Mouse (Mus musculus): ENCODE results near the gene Myo1b.

Gene Myo1b

GRCm38 (mm10) chr1:51894721-51895120, 21.1 kb downstream of the Myo1b start:
- no peak for DNase-seq

- DNase-seq: peak; percentile 96
Observed at GRCm38 (mm10) chr1:51893521-51894355, 22.1 kb downstream of the Myo1b start.

- DNase-seq: no peak
Observed at GRCm38 (mm10) chr1:51892005-51892404, 23.9 kb downstream of the Myo1b start.

GRCm38 (mm10) chr1:51888046-51888813, 27.6 kb downstream of the Myo1b start:
- no peak for DNase-seq

- DNase-seq: no peak
Observed at GRCm38 (mm10) chr1:51885356-51885983, 30.4 kb downstream of the Myo1b start.

- DNase-seq: no peak
Observed at GRCm38 (mm10) chr1:51883211-51883610, 32.7 kb downstream of the Myo1b start.

GRCm38 (mm10) chr1:51882752-51883151, 33.1 kb downstream of the Myo1b start:
- DNase-seq: no peak

GRCm38 (mm10) chr1:51879927-51880814, 35.7 kb downstream of the Myo1b start:
- no peak for DNase-seq

GRCm38 (mm10) chr1:51879333-51879770, 36.5 kb downstream of the Myo1b start:
- peak; percentile 98 for DNase-seq

- no peak for DNase-seq
Observed at GRCm38 (mm10) chr1:51875462-51876225, 40.2 kb downstream of the Myo1b start.

GRCm38 (mm10) chr1:51872493-51873261, 43.2 kb downstream of the Myo1b start:
- no peak for DNase-seq

- DNase-seq: peak; percentile 91
Observed at GRCm38 (mm10) chr1:51871234-51871633, 44.6 kb downstream of the Myo1b start.

- no peak for DNase-seq
Observed at GRCm38 (mm10) chr1:51862828-51863421, 52.9 kb downstream of the Myo1b start.

- DNase-seq: peak; percentile 71
Observed at GRCm38 (mm10) chr1:51860837-51861236, 55.0 kb downstream of the Myo1b start.

GRCm38 (mm10) chr1:51856946-51857345, 58.9 kb downstream of the Myo1b start:
- peak; percentile 74 for DNase-seq

- no peak for DNase-seq
Observed at GRCm38 (mm10) chr1:51856245-51856915, 59.5 kb downstream of the Myo1b start.

GRCm38 (mm10) chr1:51855541-51856244, 60.2 kb downstream of the Myo1b start:
- peak; percentile 89 for DNase-seq

GRCm38 (mm10) chr1:51852314-51852713, 63.6 kb downstream of the Myo1b start:
- DNase-seq: peak; percentile 89

All from heart, adult 11 months (tissue).